Mouse (Mus musculus) naive thymus-derived CD4-positive, alpha-beta T cell, adult 2 months (primary cell): ENCODE measurements around the gene Me3.
A peak's percentile ranks its signal among the peaks of the same experiment; 100 is the strongest.

Source experiments
- DNase-seq: peaks from one replicate; pipeline ENCODE4 v3.0.0-alpha.2; 2011; ENCODE audit warnings: low read depth

Gene Me3

GRCm38 (mm10) chr7:89833521-89833920, 201.3 kb downstream of the Me3 start:
- DNase-seq, result no peak

- no peak for DNase-seq
These were observed 203.4 kb downstream of the Me3 start for GRCm38 (mm10) chr7:89835566-89835965.

- DNase-seq, result no peak
These were observed 204.5 kb downstream of the Me3 start for GRCm38 (mm10) chr7:89836676-89837075.

- no peak for DNase-seq
These were observed 205.6 kb downstream of the Me3 start for GRCm38 (mm10) chr7:89837841-89838240.

GRCm38 (mm10) chr7:89839721-89840120, 207.5 kb downstream of the Me3 start:
- no peak for DNase-seq

GRCm38 (mm10) chr7:89841670-89842403, 209.6 kb downstream of the Me3 start:
- DNase-seq, result peak; percentile 62

GRCm38 (mm10) chr7:89842404-89842715, 210.2 kb downstream of the Me3 start:
- no peak for DNase-seq

GRCm38 (mm10) chr7:89843121-89843520, 210.9 kb downstream of the Me3 start:
- DNase-seq, result no peak

- DNase-seq, result peak; percentile 17
These were observed 211.3 kb downstream of the Me3 start for GRCm38 (mm10) chr7:89843533-89843932.

GRCm38 (mm10) chr7:89845669-89846068, 213.5 kb downstream of the Me3 start:
- no peak for DNase-seq

GRCm38 (mm10) chr7:89850510-89850909, 218.3 kb downstream of the Me3 start:
- no peak for DNase-seq

- no peak for DNase-seq
These were observed 220.2 kb downstream of the Me3 start for GRCm38 (mm10) chr7:89852158-89853095.

GRCm38 (mm10) chr7:89853131-89853530, 220.9 kb downstream of the Me3 start:
- no peak for DNase-seq

GRCm38 (mm10) chr7:89855196-89855595, 223.0 kb downstream of the Me3 start:
- no peak for DNase-seq

- DNase-seq, result no peak
These were observed 224.4 kb downstream of the Me3 start for GRCm38 (mm10) chr7:89856440-89857217.

- DNase-seq, result no peak
These were observed 232.6 kb downstream of the Me3 start for GRCm38 (mm10) chr7:89864769-89865168.

GRCm38 (mm10) chr7:89867221-89867620, 235.0 kb downstream of the Me3 start:
- DNase-seq, result no peak

GRCm38 (mm10) chr7:89879686-89880085, 247.5 kb downstream of the Me3 start:
- no peak for DNase-seq

GRCm38 (mm10) chr7:89884551-89884950, 252.4 kb downstream of the Me3 start:
- DNase-seq, result no peak

GRCm38 (mm10) chr7:89891412-89891811, 259.2 kb downstream of the Me3 start:
- no peak for DNase-seq

- DNase-seq, result no peak
These were observed 259.7 kb downstream of the Me3 start for GRCm38 (mm10) chr7:89891856-89892255.

- DNase-seq, result no peak
These were observed 270.8 kb downstream of the Me3 start for GRCm38 (mm10) chr7:89903007-89903406.
